Mouse (Mus musculus) NIH3T3 (cell line): Measurements from ENCODE around the gene Edn2.

Experiments used
- DNase-seq: peaks from one replicate; pipeline ENCODE4 v3.0.0-alpha.2; 2012; ENCODE audit warnings: low read depth

The Edn2 gene

DNA sequence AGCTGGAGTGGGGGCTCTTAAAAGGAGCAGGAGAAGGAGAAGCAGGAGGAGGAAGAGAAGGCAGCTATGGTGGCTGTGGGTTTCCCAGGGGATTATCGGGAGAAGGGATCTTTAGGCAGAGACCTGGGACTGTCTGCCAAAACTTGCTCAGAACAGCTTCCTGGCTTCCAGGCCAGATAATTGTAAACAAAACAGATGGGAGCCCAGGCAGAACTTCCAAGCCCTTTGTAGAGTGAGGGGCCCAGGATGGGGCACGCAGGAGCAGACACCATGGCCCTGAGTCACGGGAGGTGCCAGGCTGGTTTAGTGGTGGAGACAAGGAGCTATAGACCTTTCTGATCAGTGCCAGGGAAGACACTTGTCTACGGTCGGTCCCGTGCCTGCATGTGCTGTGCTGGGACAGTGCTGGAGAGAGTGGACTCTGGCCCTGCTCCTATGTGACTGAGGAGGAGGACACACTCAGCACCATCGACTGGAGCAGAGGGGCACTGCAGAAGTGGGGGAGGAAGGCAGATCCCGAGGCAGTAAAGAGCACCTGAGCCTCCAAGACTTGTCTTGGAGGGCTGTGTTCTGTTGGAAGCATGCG lies 43.4 kb downstream of the Edn2 start:
- DNase-seq = no peak

DNA sequence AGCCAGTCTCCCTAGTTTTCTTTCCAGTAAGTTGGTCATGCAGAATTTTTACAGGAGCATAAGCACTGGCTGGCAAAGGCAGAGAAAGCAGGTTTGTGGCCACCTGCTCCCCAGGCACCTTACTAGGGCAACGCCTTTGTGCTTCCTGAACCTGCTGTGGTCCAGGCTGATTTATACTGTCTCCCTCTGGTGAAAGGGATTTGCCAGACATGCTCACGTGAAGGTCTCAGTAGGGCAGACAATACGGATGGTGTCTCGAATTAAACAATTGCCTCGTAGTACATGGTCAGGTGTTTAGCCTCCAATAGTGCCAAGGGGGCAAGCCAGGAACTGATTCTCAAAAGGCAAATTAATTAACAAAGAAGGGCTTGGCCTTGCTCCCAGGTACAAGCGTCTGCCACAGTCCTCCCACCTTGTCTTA lies 45.5 kb downstream of the Edn2 start:
- DNase-seq = no peak

DNA sequence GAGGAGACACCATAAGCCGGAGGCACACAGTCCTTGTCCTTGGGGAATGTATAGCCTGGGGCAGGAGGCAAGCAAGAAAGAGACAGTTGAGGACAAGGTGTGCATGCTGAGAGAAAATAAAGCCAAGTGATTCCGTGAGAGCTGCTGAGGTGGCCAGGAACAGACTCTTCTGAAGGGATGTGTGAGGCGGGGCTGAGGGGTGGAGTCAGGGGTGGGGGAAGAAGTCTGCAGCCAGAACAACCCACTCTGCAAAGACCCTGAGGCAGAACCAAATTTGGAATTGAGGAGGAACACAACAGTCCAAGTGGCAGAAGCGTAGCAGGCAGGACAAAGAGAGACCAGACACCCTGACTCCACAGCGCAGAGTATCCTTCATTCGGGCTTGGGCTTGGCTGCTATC lies 51.1 kb downstream of the Edn2 start:
- no peak for DNase-seq

DNA sequence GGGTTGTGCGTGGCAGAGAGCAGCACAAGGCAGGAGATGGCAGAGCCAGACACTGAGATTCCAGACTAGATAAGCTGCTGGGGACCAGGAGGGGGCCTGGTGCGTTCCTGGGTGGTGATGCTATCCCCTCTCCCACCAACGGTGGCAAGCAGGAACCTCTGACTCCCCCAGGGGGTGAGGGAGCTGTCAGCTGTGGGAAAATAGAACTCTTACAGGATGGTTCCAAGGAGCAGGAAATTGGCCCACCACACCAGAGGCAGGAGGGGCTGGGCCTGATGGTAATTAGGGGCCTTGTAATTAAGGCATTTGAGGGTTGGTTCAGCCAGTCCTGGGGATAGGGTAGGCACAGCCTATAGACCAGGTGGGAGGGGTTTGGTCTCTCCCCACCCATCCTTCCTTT lies 51.8 kb downstream of the Edn2 start:
- no peak for DNase-seq

DNA sequence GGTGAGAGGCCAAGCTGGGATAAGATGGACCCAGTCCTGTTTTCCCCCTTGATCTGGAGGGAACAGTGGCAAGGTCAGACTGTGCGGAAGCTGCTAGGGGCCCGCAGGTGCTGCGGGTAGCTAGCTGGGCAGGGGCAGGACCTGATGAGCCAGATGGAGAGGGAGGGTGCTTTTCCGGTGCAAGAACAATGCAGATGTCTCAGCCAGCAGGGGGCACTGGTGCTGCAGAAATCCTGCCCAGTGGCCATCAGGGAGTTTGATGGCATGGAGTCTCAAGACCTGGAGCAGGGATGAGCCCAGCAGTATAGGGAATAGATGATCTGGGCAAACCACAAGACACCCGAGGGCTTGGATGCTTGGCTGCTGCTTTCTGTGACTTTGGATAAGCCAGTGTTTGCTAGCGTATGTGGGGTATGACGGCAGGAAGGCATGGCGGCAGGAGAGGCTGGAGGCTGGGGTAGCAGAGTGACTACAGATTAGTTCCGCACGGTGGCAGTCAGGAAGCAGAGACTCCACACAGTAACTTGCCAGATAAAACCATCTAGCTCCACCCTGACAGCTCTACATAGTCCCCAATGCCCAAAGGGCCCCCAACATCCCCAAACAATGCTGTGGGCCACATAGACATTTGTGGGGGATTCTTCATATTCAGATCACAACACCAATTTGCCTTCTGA lies 55.0 kb downstream of the Edn2 start:
- DNase-seq = peak; percentile 83

DNA sequence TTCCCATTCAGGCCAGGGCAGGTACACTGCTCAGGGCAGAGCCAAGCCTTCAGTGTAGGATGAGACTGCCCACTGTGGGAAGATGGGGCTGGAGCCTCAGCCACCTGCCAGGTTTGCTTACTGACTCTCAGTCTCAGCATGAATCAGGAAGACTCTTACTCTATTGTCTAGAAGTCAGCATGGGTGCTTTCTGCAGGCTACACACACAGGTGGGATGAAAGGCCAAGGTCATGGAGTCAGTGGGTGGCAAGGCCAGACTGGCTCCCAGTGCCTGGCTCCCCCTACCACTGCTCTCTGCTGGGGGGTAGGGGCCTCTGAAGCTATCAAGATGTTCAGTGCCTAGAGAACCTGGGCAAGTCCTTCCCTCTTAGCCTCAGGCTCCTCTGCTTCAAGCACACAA lies 55.9 kb downstream of the Edn2 start:
- no peak for DNase-seq
